In the genomic region with DNA sequence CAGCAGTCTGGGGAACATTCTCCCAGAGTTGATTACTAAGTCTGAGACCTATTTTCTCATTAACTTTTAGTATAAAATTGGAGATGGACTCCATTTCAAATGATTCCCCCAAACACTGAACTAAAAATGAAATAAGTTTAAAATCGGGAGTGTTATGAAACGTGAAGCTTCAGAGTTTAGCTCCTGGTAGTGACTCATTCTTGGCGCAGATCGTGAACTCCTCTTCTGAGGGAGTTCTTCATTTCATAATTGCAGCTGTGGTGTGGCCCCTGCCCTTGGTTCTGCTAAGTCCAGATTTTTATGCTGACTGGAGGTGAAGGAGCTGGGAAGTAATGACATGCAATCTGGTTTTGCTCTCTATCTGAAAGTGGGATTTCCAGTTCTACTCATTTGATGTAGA, we compare ENCODE assay signal across 15 mouse cellular contexts.
A peak's percentile ranks its signal among the peaks of the same experiment; 100 is the strongest.
DNase-seq lines count a peak whose midpoint lies in the region; ATAC-seq lines count a peak whose summit lies in the region.
"Had no signal": no experiment of that assay in that cellular context is flagged by ENCODE, and none has a peak within 500 bp of the region (broad histone marks: within the 10 kb centered on the region; RNA-seq: fewer than 3 reads in every experiment).

No protein-coding gene starts in this region.

- H3K9ac ChIP-seq in forebrain, embryonic 13.5 days = no peak overlapping the region
- H3K9ac ChIP-seq: heart, embryonic 13.5 days; lung, embryonic 14.5 days had no signal

- H3K27me3 ChIP-seq in forebrain, embryonic 13.5 days = no peaks in the 10 kb centered on the region
- H3K27me3 ChIP-seq: CH12.LX; heart, embryonic 13.5 days had no signal

- H3K4me2 ChIP-seq in forebrain, embryonic 13.5 days = no peak overlapping the region
- H3K4me2 ChIP-seq: heart, embryonic 13.5 days; lung, embryonic 14.5 days had no signal

- H3K9me3 ChIP-seq in forebrain, embryonic 13.5 days (replicated peaks) = no peaks in the 10 kb centered on the region
- H3K9me3 ChIP-seq: heart, embryonic 13.5 days; limb, embryonic 10.5 days had no signal

- DNase-seq in gastrocnemius, postnatal 14 days = peak; percentile 10
- no peak for DNase-seq in gastrocnemius, postnatal 10 days
- peak; percentile 80 for DNase-seq in 3T3-L1 (ENCODE audit: low read depth, low spot score)
- DNase-seq in adrenal gland, postnatal 10 days = peak; percentile 27
- peak; percentile 9 for DNase-seq in heart, postnatal 4 days
- DNase-seq in kidney, postnatal 36 days = no peak
- DNase-seq: lung, embryonic 14.5 days had no signal

- intact Hi-C loops in gastrocnemius, postnatal 14 days (cut with DNase I; ENCODE audit: low total_unique reads) = no loop called here

- no peak for ATAC-seq in megakaryocyte progenitor cell, adult 5-6 weeks (replicated peaks; ENCODE audit: poor library complexity)
- ATAC-seq in forebrain, embryonic 13.5 days = no peak
- ATAC-seq: hindbrain, postnatal 0 days; midbrain, embryonic 16.5 days had no signal

- H3K36me3 ChIP-seq in forebrain, embryonic 13.5 days (ENCODE audit: poor library complexity, severe bottlenecking) = no peaks in the 10 kb centered on the region
- H3K36me3 ChIP-seq: heart, embryonic 13.5 days; limb, embryonic 10.5 days had no signal

- H3K4me3 ChIP-seq in forebrain, embryonic 13.5 days = no peak overlapping the region
- H3K4me3 ChIP-seq: heart, embryonic 13.5 days; limb, embryonic 10.5 days had no signal

- no peak overlapping the region for H3K27ac ChIP-seq in forebrain, embryonic 13.5 days
- H3K27ac ChIP-seq: heart, embryonic 13.5 days; hindbrain, postnatal 0 days; kidney, postnatal 0 days; limb, embryonic 10.5 days had no signal

- no peaks in the 10 kb centered on the region for H3K4me1 ChIP-seq in forebrain, embryonic 13.5 days
- H3K4me1 ChIP-seq: heart, embryonic 13.5 days; limb, embryonic 10.5 days had no signal

- 95% methylated on average over 4 of the region's 4 CpGs for WGBS in forebrain, embryonic 13.5 days

Comparison
In these comparisons a context has a peak if more than half of its experiments do, and no peak if none do; other contexts are left out.
1. DNase-seq: peak in gastrocnemius, postnatal 14 days (single experiment), 3T3-L1 (single experiment), adrenal gland, postnatal 10 days (single experiment) and heart, postnatal 4 days (single experiment); none in gastrocnemius, postnatal 10 days (single experiment) and kidney, postnatal 36 days (0 of 2).